Mouse (Mus musculus): ENCODE measurements around the gene Tomm20. TPM values are rescaled to one million over a fixed set of nuclear protein-coding genes. Genes with fewer than 3 reads are reported as not detected.
A peak's percentile ranks its signal among the peaks of the same experiment; 100 is the strongest.
"Not testable (repeated sequence)": the region's sequence is repeated elsewhere in the genome, so short reads cannot be mapped to it uniquely, and the experiment has no call there.

Tomm20 gene
- polyA plus RNA-seq, 1 experiment from 2014 or later: 175 TPM

- peak; percentile 82 for ATAC-seq (ENCODE audit: low FRiP score, low TSS enrichment)
- Histone ChIP-seq H3K27ac (replicated peaks) (peak overlapping the region; percentile 18; the same call in 1 of the 2 replicates), H3K4me1 (replicated peaks; ENCODE audit: control insufficient read depth, insufficient read depth) (peaks cover 5% of the 10 kb centered on the region; the same call in 1 of the 2 replicates), H3K4me3 (ENCODE audit: low read depth, low read length) (no peak overlapping the region), H3K9me3 (ENCODE audit: control insufficient read depth, low read length) (no peaks in the 10 kb centered on the region), H3K4me2 (replicated peaks; ENCODE audit: low read depth) (no peak overlapping the region), H3K27me3 (ENCODE audit: control insufficient read depth, insufficient read depth, low read length) (no peaks in the 10 kb centered on the region), H3K36me3 (ENCODE audit: control insufficient read depth, insufficient read depth, low read length) (no peaks in the 10 kb centered on the region), H3K9ac (ENCODE audit: low read length) (no peak overlapping the region)
- peak; percentile 72 for DNase-seq (ENCODE audit: low spot score)
- WGBS: 39% methylated on average over 6 of the region's 6 CpGs
- TF ChIP-seq CTCF (IDR thresholded peaks at IDR 0.05; ENCODE audit: low read depth): no peak
- TF ChIP-seq EP300 (optimal IDR thresholded peaks at IDR 0.05): no peak
Observed at GRCm38 (mm10) chr8:126884202-126884926, 61.3 kb downstream of the Tomm20 start.

GRCm38 (mm10) chr8:126883752-126884151 is 61.9 kb downstream of the Tomm20 start:
- H3K36me3 ChIP-seq (ENCODE audit: control insufficient read depth, insufficient read depth, low read length): no peaks in the 10 kb centered on the region
- no peak for ATAC-seq (ENCODE audit: low FRiP score, low TSS enrichment)
- H3K9me3 ChIP-seq (ENCODE audit: control insufficient read depth, low read length): no peaks in the 10 kb centered on the region
- peaks cover 5% of the 10 kb centered on the region; the same call in 1 of the 2 replicates for H3K4me1 ChIP-seq (replicated peaks; ENCODE audit: control insufficient read depth, insufficient read depth)
- 60% methylated on average over 5 of the region's 5 CpGs for WGBS
- H3K9ac ChIP-seq (ENCODE audit: low read length): no peak overlapping the region
- H3K27ac ChIP-seq (replicated peaks): peak overlapping the region; percentile 18; the same call in 1 of the 2 replicates
- DNase-seq (ENCODE audit: low spot score): no peak
- TF ChIP-seq EP300 (optimal IDR thresholded peaks at IDR 0.05) (no peak), CTCF (IDR thresholded peaks at IDR 0.05; ENCODE audit: low read depth) (no peak)
- no peaks in the 10 kb centered on the region for H3K27me3 ChIP-seq (ENCODE audit: control insufficient read depth, insufficient read depth, low read length)
- H3K4me2 ChIP-seq (replicated peaks; ENCODE audit: low read depth): no peak overlapping the region
- H3K4me3 ChIP-seq (ENCODE audit: low read depth, low read length): no peak overlapping the region

GRCm38 (mm10) chr8:126882586-126882985 is 63.1 kb downstream of the Tomm20 start:
- not testable (repeated sequence) for H3K9me3 ChIP-seq (ENCODE audit: control insufficient read depth, low read length); H3K9ac ChIP-seq (ENCODE audit: low read length); H3K4me1 ChIP-seq (replicated peaks; ENCODE audit: control insufficient read depth, insufficient read depth); H3K36me3 ChIP-seq (ENCODE audit: control insufficient read depth, insufficient read depth, low read length); H3K27ac ChIP-seq (replicated peaks); H3K27me3 ChIP-seq (ENCODE audit: control insufficient read depth, insufficient read depth, low read length); H3K4me2 ChIP-seq (replicated peaks; ENCODE audit: low read depth); DNase-seq (ENCODE audit: low spot score); H3K4me3 ChIP-seq (ENCODE audit: low read depth, low read length); ATAC-seq (ENCODE audit: low FRiP score, low TSS enrichment)
- 100% methylated on average over 1 of the region's 1 CpGs for WGBS

GRCm38 (mm10) chr8:126881641-126882140 is 64.0 kb downstream of the Tomm20 start:
- H3K27me3 ChIP-seq (ENCODE audit: control insufficient read depth, insufficient read depth, low read length): no peaks in the 10 kb centered on the region
- H3K9ac ChIP-seq (ENCODE audit: low read length): no peak overlapping the region
- no peaks in the 10 kb centered on the region for H3K9me3 ChIP-seq (ENCODE audit: control insufficient read depth, low read length)
- 62% methylated on average over 4 of the region's 4 CpGs for WGBS
- peak; percentile 81 for ATAC-seq (ENCODE audit: low FRiP score, low TSS enrichment)
- H3K4me1 ChIP-seq (replicated peaks; ENCODE audit: control insufficient read depth, insufficient read depth): peaks cover 5% of the 10 kb centered on the region; the same call in 1 of the 2 replicates
- TF ChIP-seq EP300 (optimal IDR thresholded peaks at IDR 0.05) (no peak), CTCF (IDR thresholded peaks at IDR 0.05; ENCODE audit: low read depth) (no peak)
- H3K27ac ChIP-seq (replicated peaks): 0 out of 2 replicates have a peak overlapping the region, but pooled peaks have one; percentile 6
- peak; percentile 50 for DNase-seq (ENCODE audit: low spot score)
- no peaks in the 10 kb centered on the region for H3K36me3 ChIP-seq (ENCODE audit: control insufficient read depth, insufficient read depth, low read length)
- no peak overlapping the region for H3K4me2 ChIP-seq (replicated peaks; ENCODE audit: low read depth)
- H3K4me3 ChIP-seq (ENCODE audit: low read depth, low read length): no peak overlapping the region

Other genes starting within 250 kb of the Tomm20 start
- gene Rbm34, start 25.2 kb upstream of the Tomm20 start, polyA plus RNA-seq (2015; fragmentation: Nextera tagmentation; extraction: Ambion mirVana): 18.4 and 19.5 TPM in 2 replicates
- 30.0 and 33.2 TPM in 2 replicates for gene Pard3, start 118.0 kb upstream of the Tomm20 start, polyA plus RNA-seq (2015; fragmentation: Nextera tagmentation; extraction: Ambion mirVana)